ENCODE assay signal across 9 mouse cellular contexts in genomic region chr8:95113750-95114149, GRCm38 (mm10). TPM values are rescaled to one million over a fixed set of nuclear protein-coding genes. Genes with fewer than 3 reads are reported as not detected.
A peak's percentile ranks its signal among the peaks of the same experiment; 100 is the strongest.
DNase-seq lines count a peak whose midpoint lies in the region; ATAC-seq and TF ChIP-seq lines count a peak whose summit lies in the region.
"Had no signal": no experiment of that assay in that cellular context is flagged by ENCODE, and none has a peak within 500 bp of the region (broad histone marks: within the 10 kb centered on the region; RNA-seq: fewer than 3 reads in every experiment).

No protein-coding gene starts in this region.

- no peaks in the 10 kb centered on the region for H3K36me3 ChIP-seq in heart, embryonic 15.5 days
- peaks cover 7% of the 10 kb centered on the region; the same call in 1 of the 2 replicates for H3K36me3 ChIP-seq in ES-E14 (ENCODE audit: control insufficient read depth, insufficient read depth, low read length, poor library complexity, severe bottlenecking)
- H3K36me3 ChIP-seq in forebrain, embryonic 10.5 days (replicated peaks), result no peaks in the 10 kb centered on the region
- 0 out of 2 replicates have a peak, but pooled peaks cover under 1% of the 10 kb centered on the region for H3K36me3 ChIP-seq in neural tube, embryonic 12.5 days

- H3K9me3 ChIP-seq in heart, embryonic 15.5 days (replicated peaks), result no peaks in the 10 kb centered on the region
- H3K9me3 ChIP-seq in ES-E14 (ENCODE audit: control insufficient read depth, insufficient read depth, low read depth, low read length), result no peaks in the 10 kb centered on the region
- H3K9me3 ChIP-seq in forebrain, embryonic 10.5 days, result no peaks in the 10 kb centered on the region
- no peaks in the 10 kb centered on the region for H3K9me3 ChIP-seq in neural tube, embryonic 12.5 days

- H3K9ac ChIP-seq in heart, embryonic 15.5 days, result no peak overlapping the region
- H3K9ac ChIP-seq in ES-E14 (ENCODE audit: insufficient read depth, low read depth, low read length, poor library complexity, severe bottlenecking), result no peak overlapping the region
- H3K9ac ChIP-seq in neural tube, embryonic 12.5 days, result no peak overlapping the region

- no peak overlapping the region for H3K4me3 ChIP-seq in heart, embryonic 15.5 days
- H3K4me3 ChIP-seq in ES-E14 (ENCODE audit: insufficient read depth in 1 of 2, low read depth in 1 of 2, low read length in 2 of 2, poor library complexity in 1 of 2, severe bottlenecking in 1 of 2), result no peak overlapping the region
- no peak overlapping the region for H3K4me3 ChIP-seq in forebrain, embryonic 10.5 days
- H3K4me3 ChIP-seq in neural tube, embryonic 12.5 days, result no peak overlapping the region

- H3K4me2 ChIP-seq in heart, embryonic 15.5 days, result no peak overlapping the region
- H3K4me2 ChIP-seq in neural tube, embryonic 12.5 days (replicated peaks), result no peak overlapping the region

- 55% methylated on average over 3 of the region's 3 CpGs for WGBS in heart, embryonic 15.5 days
- WGBS in forebrain, embryonic 10.5 days, result 77% methylated on average over 3 of the region's 3 CpGs
- WGBS in neural tube, embryonic 12.5 days, result 79% methylated on average over 3 of the region's 3 CpGs

- 0 out of 2 replicates have a peak, but pooled peaks cover 4% of the 10 kb centered on the region for H3K27me3 ChIP-seq in heart, embryonic 15.5 days
- H3K27me3 ChIP-seq in forebrain, embryonic 10.5 days (ENCODE audit: poor library complexity, severe bottlenecking), result no peaks in the 10 kb centered on the region
- H3K27me3 ChIP-seq in neural tube, embryonic 12.5 days (replicated peaks), result no peaks in the 10 kb centered on the region

- no peak overlapping the region for H3K27ac ChIP-seq in heart, embryonic 15.5 days
- no peak overlapping the region for H3K27ac ChIP-seq in ES-E14 (ENCODE audit: insufficient read depth, low read depth, low read length, poor library complexity, severe bottlenecking)
- H3K27ac ChIP-seq in forebrain, embryonic 10.5 days, result 0 out of 2 replicates have a peak overlapping the region, but pooled peaks have one; percentile 48
- H3K27ac ChIP-seq in neural tube, embryonic 12.5 days, result no peak overlapping the region
- H3K27ac ChIP-seq: macrophage had no signal

- intact Hi-C loops in heart, postnatal 25 days (cut with DNase I), result no loop called here

- no peaks in the 10 kb centered on the region for H3K4me1 ChIP-seq in heart, embryonic 15.5 days (replicated peaks)
- no peaks in the 10 kb centered on the region for H3K4me1 ChIP-seq in ES-E14 (ENCODE audit: control insufficient read depth in 2 of 2, insufficient read depth in 2 of 2, low read length in 2 of 2, poor library complexity in 1 of 2)
- H3K4me1 ChIP-seq in forebrain, embryonic 10.5 days, result no peaks in the 10 kb centered on the region
- H3K4me1 ChIP-seq in neural tube, embryonic 12.5 days, result no peaks in the 10 kb centered on the region

- DNase-seq in heart, postnatal 25 days (ENCODE audit: low spot score), result no peak
- peak; percentile 33 for DNase-seq in ES-E14 (ENCODE audit: low read depth, low spot score)
- no peak for DNase-seq in forebrain, embryonic 10.5 days (ENCODE audit: extremely low spot score, low spot score)
- DNase-seq in kidney, postnatal 14 days, result peak; percentile 42
- no peak for DNase-seq in layer of hippocampus, adult 9-10 months (ENCODE audit: low spot score)

- in situ Hi-C loops in ES-E14 (cut with MboI; ENCODE audit: low sequenced_read_pairs in 2 of 2, unreplicated experiment in 2 of 2), result loop anchor here in 1 of 2 experiments (25.0 kb wide), 1 partner anchor 99 kb away; the partner anchor contains the start of gene Kifc3

- ATAC-seq in heart, embryonic 15.5 days (replicated peaks; ENCODE audit: insufficient number of reproducible peaks, insufficient read depth, low FRiP score, low read depth), result 0 out of 2 replicates have a peak, but pooled peaks have one; percentile 39
- peak; percentile 76; the same call in 1 of the 2 replicates for ATAC-seq in neural tube, embryonic 12.5 days (ENCODE audit: low FRiP score, low read depth)
- no peak for ATAC-seq in erythroid progenitor cell, adult 5-6 weeks (replicated peaks; ENCODE audit: low FRiP score, poor library complexity, severe bottlenecking)

TF ChIP-seq in ES-E14, 5 proteins besides CTCF, POLR2A, EP300 and RAD21:
- TF ChIP-seq ZC3H11A (IDR thresholded peaks at IDR 0.05; ENCODE audit: borderline replicate concordance, low read depth, low read length), result peak; percentile 35; the same call in 1 of the 2 replicates
- TF ChIP-seq ZNF384 (IDR thresholded peaks at IDR 0.05; ENCODE audit: low read depth, low read length), result no peak

RNA-seq across cellular contexts. Expression of gene Katnb1, which starts 32.8 kb away (rescaled TPM):
- 15.3 and 19.8 TPM in 2 replicates for polyA plus RNA-seq in heart, embryonic 15.5 days (2015; fragmentation: Nextera tagmentation; extraction: Ambion mirVana)
- total RNA-seq in heart, postnatal 25 days (2021), result 1 to 10 TPM; 5.5 to 6.8 TPM
- total RNA-seq in ES-E14 (2012; rRNA removed), result 23.5 and 31.2 TPM in 2 replicates
- 30.7 and 33.1 TPM in 2 replicates for polyA plus RNA-seq in forebrain, embryonic 10.5 days (2016; fragmentation: Nextera tagmentation; extraction: Ambion mirVana)
- 32.0 and 38.7 TPM in 2 replicates for polyA plus RNA-seq in neural tube, embryonic 12.5 days (2016; fragmentation: Nextera tagmentation; extraction: Ambion mirVana)
- total RNA-seq in erythroid progenitor cell, adult 5-6 weeks (2015; ENCODE audit: low replicate concordance), result 8.8 and 10.8 TPM in 2 replicates
- total RNA-seq in erythroid progenitor cell, adult 5-6 weeks (2017; ENCODE audit: low replicate concordance), result 13.9 and 23.1 TPM in 2 replicates

RNA-seq across cellular contexts. Expression of gene Drc7, which starts 58.8 kb away (rescaled TPM):
- 0.04 and 0.47 TPM in 2 replicates for polyA plus RNA-seq in heart, embryonic 15.5 days (2015; fragmentation: Nextera tagmentation; extraction: Ambion mirVana)
- not detected for total RNA-seq in heart, postnatal 25 days (2021)
- 0.94 and 1.1 TPM in 2 replicates for total RNA-seq in ES-E14 (2012; rRNA removed)
- 0.18 and 0.24 TPM in 2 replicates for polyA plus RNA-seq in forebrain, embryonic 10.5 days (2016; fragmentation: Nextera tagmentation; extraction: Ambion mirVana)
- 0.09 and 0.13 TPM in 2 replicates for polyA plus RNA-seq in neural tube, embryonic 12.5 days (2016; fragmentation: Nextera tagmentation; extraction: Ambion mirVana)
- total RNA-seq in erythroid progenitor cell, adult 5-6 weeks (2015; ENCODE audit: low replicate concordance), result not detected in 2 replicates
- 2.4 and 7.9 TPM in 2 replicates for total RNA-seq in erythroid progenitor cell, adult 5-6 weeks (2017; ENCODE audit: low replicate concordance)
- polyA plus RNA-seq: macrophage had no signal

Comparison
In these comparisons a context has a peak if more than half of its experiments do, and no peak if none do; other contexts are left out.
1. DNase-seq: peak in ES-E14 (single experiment) and kidney, postnatal 14 days (single experiment); none in heart, postnatal 25 days (single experiment), forebrain, embryonic 10.5 days (single experiment) and layer of hippocampus, adult 9-10 months (single experiment).